Mouse (Mus musculus) MEL (cell line): ENCODE measurements around the gene Lhx3. TPM values are rescaled to one million over a fixed set of nuclear protein-coding genes. Genes with fewer than 3 reads are reported as not detected.

ENCODE experiments used
- DNase-seq: peaks from one replicate; pipeline ENCODE4 v3.0.0; 2011; ENCODE audit warnings: low read depth, low spot score
- H3K27ac ChIP-seq: 2 replicates; pipeline ENCODE4 v1.5.1; 2012; ENCODE audit warnings: low read depth, mild to moderate bottlenecking, control low read depth, low read length, moderate library complexity; ENCODE audit not compliant: control insufficient read depth
- H3K27me3 ChIP-seq, 2 experiments: fragments of 150-350 bp in 1 of 2; sonication (generic) in 1 of 2; 2 replicates each; pipeline ENCODE4 v1.6.1; 2012; ENCODE audit warnings: low read length in 2 of 2, mild to moderate bottlenecking in 2 of 2, improper control_type of control experiment in 1 of 2, moderate library complexity in 1 of 2; ENCODE audit not compliant: insufficient read depth in 2 of 2, control insufficient read depth in 1 of 2
- H3K36me3 ChIP-seq, 2 experiments: 2 replicates each; pipeline ENCODE4 v1.6.1; 2012 to 2014; ENCODE audit warnings: low read length in 2 of 2, improper control_type of control experiment in 1 of 2, inconsistent platforms in 1 of 2, mild to moderate bottlenecking in 1 of 2; ENCODE audit not compliant: insufficient read depth in 2 of 2, control insufficient read depth in 1 of 2
- H3K4me1 ChIP-seq, 2 experiments: fragments of 150-350 bp in 1 of 2; sonication (generic) in 1 of 2; 2 replicates each; pipeline ENCODE4 v1.6.1; 2012; ENCODE audit warnings: low read length in 2 of 2, improper control_type of control experiment in 1 of 2, mild to moderate bottlenecking in 1 of 2; ENCODE audit not compliant: insufficient read depth in 2 of 2, control insufficient read depth in 1 of 2
- H3K4me3 ChIP-seq, 2 experiments: fragments of 150-350 bp in 1 of 2; sonication (generic) in 1 of 2; 2 replicates each; pipeline ENCODE4 v1.5.1; 2012; ENCODE audit warnings: low read depth in 2 of 2, low read length in 2 of 2, mild to moderate bottlenecking in 2 of 2, moderate library complexity in 2 of 2, control low read depth in 1 of 2, improper control_type of control experiment in 1 of 2; ENCODE audit not compliant: control insufficient read depth in 1 of 2, insufficient read depth in 1 of 2
- H3K79me2 ChIP-seq: 2 replicates; pipeline ENCODE4 v1.6.1; 2012; ENCODE audit warnings: mild to moderate bottlenecking, low read length, moderate library complexity; ENCODE audit not compliant: control insufficient read depth, poor library complexity, insufficient read depth
- H3K9ac ChIP-seq: 2 replicates; pipeline ENCODE4 v1.6.1; 2012; ENCODE audit warnings: low read depth, mild to moderate bottlenecking, control low read depth, low read length, moderate library complexity; ENCODE audit not compliant: control insufficient read depth, poor library complexity, severe bottlenecking
- H3K9me3 ChIP-seq: fragments of 150-350 bp; sonication (generic); replicated peaks from 2 replicates; pipeline ENCODE4 v1.6.1; 2012; ENCODE audit warnings: mild to moderate bottlenecking, low read length, improper control_type of control experiment, moderate library complexity; ENCODE audit not compliant: insufficient read depth
- CHD1 ChIP-seq: IDR thresholded peaks from 2 replicates; pipeline ENCODE4 v1.6.1; 2012; ENCODE audit warnings: low read depth, mild to moderate bottlenecking, inconsistent platforms, low read length, improper control_type of control experiment
- CHD2 ChIP-seq: IDR thresholded peaks from 2 replicates; pipeline ENCODE4 v1.6.1; 2011; ENCODE audit warnings: low read length, improper control_type of control experiment
- CTCF ChIP-seq, 3 experiments: IDR thresholded peaks in 2 of 3; conservative IDR thresholded peaks in 1 of 3; 2 replicates each; pipeline ENCODE4 v1.5.1; 2011 to 2012; ENCODE audit warnings: low read length in 3 of 3, low read depth in 2 of 3, mild to moderate bottlenecking in 2 of 3, improper control_type of control experiment in 1 of 3, inconsistent platforms in 1 of 3, mixed read lengths in 1 of 3, moderate library complexity in 1 of 3; ENCODE audit not compliant: control insufficient read depth in 1 of 3, insufficient read depth in 1 of 3, poor library complexity in 1 of 3, severe bottlenecking in 1 of 3
- E2F4 ChIP-seq: IDR thresholded peaks from 2 replicates; pipeline ENCODE4 v1.6.1; 2011; ENCODE audit warnings: low read depth, low read length, improper control_type of control experiment, borderline replicate concordance
- ETS1 ChIP-seq: IDR thresholded peaks from 2 replicates; pipeline ENCODE4 v1.6.1; 2012; ENCODE audit warnings: low read depth, mild to moderate bottlenecking, inconsistent platforms, low read length, improper control_type of control experiment, moderate library complexity
- HCFC1 ChIP-seq: IDR thresholded peaks from 2 replicates; pipeline ENCODE4 v1.6.1; 2012; ENCODE audit warnings: low read depth, mild to moderate bottlenecking, inconsistent platforms, low read length, improper control_type of control experiment, moderate library complexity
- JUND ChIP-seq: IDR thresholded peaks from 2 replicates; pipeline ENCODE4 v1.6.1; 2011; ENCODE audit warnings: low read depth, mild to moderate bottlenecking, improper control_type of control experiment, low read length
- KAT2A ChIP-seq: conservative IDR thresholded peaks from 2 replicates; pipeline ENCODE4 v1.6.1; 2012; ENCODE audit warnings: low read depth, low read length, improper control_type of control experiment, inconsistent platforms
- MAFK ChIP-seq: IDR thresholded peaks from 2 replicates; pipeline ENCODE4 v1.6.1; 2011; ENCODE audit warnings: low read depth, mild to moderate bottlenecking, low read length, improper control_type of control experiment, borderline replicate concordance
- MAX ChIP-seq: IDR thresholded peaks from 2 replicates; pipeline ENCODE4 v1.6.1; 2011; ENCODE audit warnings: low read length, improper control_type of control experiment
- MXI1 ChIP-seq: IDR thresholded peaks from 2 replicates; pipeline ENCODE4 v1.6.1; 2011; ENCODE audit warnings: mild to moderate bottlenecking, low read depth, low read length, improper control_type of control experiment
- MYC ChIP-seq: IDR thresholded peaks from 2 replicates; pipeline ENCODE4 v1.6.1; 2011; ENCODE audit warnings: low read depth, mild to moderate bottlenecking, low read length, improper control_type of control experiment, moderate library complexity
- NELFE ChIP-seq: IDR thresholded peaks from 2 replicates; pipeline ENCODE4 v1.6.1; 2011; ENCODE audit warnings: low read depth, low read length, improper control_type of control experiment
- NRF1 ChIP-seq: IDR thresholded peaks from 2 replicates; pipeline ENCODE4 v1.6.1; 2014; ENCODE audit warnings: low read depth, mild to moderate bottlenecking, inconsistent platforms, low read length, improper control_type of control experiment, moderate library complexity; ENCODE audit not compliant: poor library complexity, insufficient read depth, severe bottlenecking
- POLR2AphosphoS5 ChIP-seq: IDR thresholded peaks from 2 replicates; pipeline ENCODE4 v1.6.1; 2012; ENCODE audit warnings: low read depth, borderline replicate concordance, mild to moderate bottlenecking, inconsistent platforms, low read length, moderate library complexity, mixed read lengths
- RAD21 ChIP-seq: IDR thresholded peaks from 2 replicates; pipeline ENCODE4 v1.6.1; 2011; ENCODE audit warnings: mild to moderate bottlenecking, low read depth, low read length, improper control_type of control experiment
- SIN3A ChIP-seq: IDR thresholded peaks from 2 replicates; pipeline ENCODE4 v1.6.1; 2012; ENCODE audit warnings: low read length, improper control_type of control experiment, inconsistent platforms
- SMC3 ChIP-seq: IDR thresholded peaks from 2 replicates; pipeline ENCODE4 v1.6.1; 2011; ENCODE audit warnings: low read depth, low read length, improper control_type of control experiment
- TBP ChIP-seq: IDR thresholded peaks from 2 replicates; pipeline ENCODE4 v1.8.0; 2011; ENCODE audit warnings: low read depth, low read length, improper control_type of control experiment
- UBTF ChIP-seq: IDR thresholded peaks from 2 replicates; pipeline ENCODE4 v1.6.1; 2012; ENCODE audit warnings: low read depth, mild to moderate bottlenecking, inconsistent platforms, low read length, improper control_type of control experiment, moderate library complexity, borderline replicate concordance; ENCODE audit not compliant: insufficient read depth
- ZC3H11A ChIP-seq: IDR thresholded peaks from 2 replicates; pipeline ENCODE4 v1.6.1; 2012; ENCODE audit warnings: low read depth, mild to moderate bottlenecking, inconsistent platforms, low read length, improper control_type of control experiment
- polyA plus RNA-seq, 2 experiments: library from polyadenylated mRNA; stranded (reverse) in 1 of 2; unstranded in 1 of 2; fragments of >175 nt in 1 of 2; fragments of >200 nt in 1 of 2; gene quantifications; 2 replicates each; pipeline versions ENCODE4 v1.2.1 to v1.2.4; 2012; ENCODE audit warnings: low replicate concordance in 2 of 2, low read depth in 1 of 2; ENCODE audit not compliant: insufficient read length in 2 of 2, insufficient read depth in 1 of 2, missing spikeins in 1 of 2
- total RNA-seq: library from RNA; depleted of rRNA; stranded (reverse); fragments of 300-350 nt; gene quantifications from 2 replicates; pipeline ENCODE4 v1.2.3, GENCODE M21; 2012; rRNA removed

Gene Lhx3
- total and polyA plus RNA-seq, 3 experiments, result not detected

- H3K27ac ChIP-seq, result no peak overlapping the region
- H3K27me3 ChIP-seq, result no peaks in the 10 kb centered on the region
- peaks cover 0 to 2% of the 10 kb centered on the region in 2 experiments; a peak in 1 of 4 replicates for H3K36me3 ChIP-seq
- H3K9ac ChIP-seq, result no peak overlapping the region
- no peaks in the 10 kb centered on the region for H3K79me2 ChIP-seq
- TF ChIP-seq CTCF (IDR thresholded peaks at IDR 0.05 in 2 of 3, conservative IDR thresholded peaks at IDR 0.05 in 1 of 3; ENCODE audit: control insufficient read depth in 1 of 3, insufficient read depth in 1 of 3, low read depth in 2 of 3, low read length in 3 of 3, poor library complexity in 1 of 3, severe bottlenecking in 1 of 3) (peak; percentile 36 to 86 (median 76); a peak in 5 of 6 replicates), NRF1 (no peak), MXI1 (no peak), SIN3A (0 out of 2 replicates have a peak, but pooled peaks have one; percentile 23), ETS1 (no peak), SMC3 (peak; percentile 75), HCFC1 (no peak), RAD21 (peak; percentile 91), ZC3H11A (peak; percentile 60), KAT2A (no peak)
- H3K9me3 ChIP-seq, result no peaks in the 10 kb centered on the region
- DNase-seq, result peak; percentile 80
- H3K4me1 ChIP-seq, result peaks cover 2 to 11% of the 10 kb centered on the region in 2 experiments; a peak in 2 of 4 replicates
- no peak overlapping the region for H3K4me3 ChIP-seq
These were observed 54.2 kb downstream of the Lhx3 start for GRCm38 (mm10) chr2:26153909-26154340.

GRCm38 (mm10) chr2:26153295-26153694, 54.8 kb downstream of the Lhx3 start:
- Histone ChIP-seq H3K27me3 (no peaks in the 10 kb centered on the region), H3K4me1 (peaks cover 2 to 11% of the 10 kb centered on the region in 2 experiments; a peak in 2 of 4 replicates), H3K27ac (no peak overlapping the region), H3K9ac (no peak overlapping the region), H3K9me3 (no peaks in the 10 kb centered on the region), H3K4me3 (no peak overlapping the region), H3K36me3 (peaks cover 0 to 2% of the 10 kb centered on the region in 2 experiments; a peak in 1 of 4 replicates), H3K79me2 (no peaks in the 10 kb centered on the region)
- DNase-seq, result peak; percentile 24
- TF ChIP-seq NELFE (no peak), POLR2AphosphoS5 (no peak), MYC (no peak), TBP (no peak), HCFC1 (no peak), MAFK (no peak), UBTF (no peak), CHD1 (no peak), SIN3A (no peak), CTCF (IDR thresholded peaks at IDR 0.05 in 2 of 3, conservative IDR thresholded peaks at IDR 0.05 in 1 of 3; ENCODE audit: control insufficient read depth in 1 of 3, insufficient read depth in 1 of 3, low read depth in 2 of 3, low read length in 3 of 3, poor library complexity in 1 of 3, severe bottlenecking in 1 of 3) (peak; percentile 38 to 59 (median 47); a peak in 5 of 6 replicates), MAX (no peak), MXI1 (no peak), RAD21 (peak; percentile 20), CHD2 (no peak), JUND (no peak), E2F4 (no peak), SMC3 (peak; percentile 43)

Other genes starting within 250 kb of the Lhx3 start
- 19.5 and 24.2 TPM in 2 replicates for gene Camsap1, start 225.0 kb downstream of the Lhx3 start, total RNA-seq
- 10 to 100 TPM; 25.8 to 30.2 TPM for gene Camsap1, start 225.0 kb downstream of the Lhx3 start, polyA plus RNA-seq
- gene Ubac1, start 186.5 kb downstream of the Lhx3 start, total RNA-seq, result 74.2 and 79.1 TPM in 2 replicates
- 10 to 100 TPM in 1 of 2 experiments, not detected in 1; 88.5 TPM for gene Ubac1, start 186.5 kb downstream of the Lhx3 start, polyA plus RNA-seq
- 0.03 and 0.19 TPM in 2 replicates for gene Nacc2, start 85.1 kb downstream of the Lhx3 start, total RNA-seq
- gene Nacc2, start 85.1 kb downstream of the Lhx3 start, polyA plus RNA-seq, result 1 to 10 TPM in 1 of 2 experiments, not detected in 1; 1.7 TPM
- 13.4 and 17.0 TPM in 2 replicates for gene Qsox2, start 29.2 kb upstream of the Lhx3 start, total RNA-seq
- gene Qsox2, start 29.2 kb upstream of the Lhx3 start, polyA plus RNA-seq, result 10 to 100 TPM in 1 of 2 experiments, not detected in 1; 12.1 TPM
- not detected in 2 replicates for gene Ccdc187, start 86.3 kb upstream of the Lhx3 start, total RNA-seq
- not detected for gene Ccdc187, start 86.3 kb upstream of the Lhx3 start, polyA plus RNA-seq
- 1.4 and 1.7 TPM in 2 replicates for gene Gpsm1, start 107.2 kb upstream of the Lhx3 start, total RNA-seq
- 1 to 10 TPM in 1 of 2 experiments, not detected in 1; 6.9 TPM for gene Gpsm1, start 107.2 kb upstream of the Lhx3 start, polyA plus RNA-seq
- gene Dnlz, start 143.8 kb upstream of the Lhx3 start, total RNA-seq, result 17.4 and 21.8 TPM in 2 replicates
- gene Dnlz, start 143.8 kb upstream of the Lhx3 start, polyA plus RNA-seq, result 10 to 100 TPM in 1 of 2 experiments, not detected in 1; 27.7 TPM
- gene Card9, start 152.6 kb upstream of the Lhx3 start, total RNA-seq, result 0.16 and 0.35 TPM in 2 replicates
- under 1 TPM in 1 of 2 experiments, not detected in 1; 0.72 TPM for gene Card9, start 152.6 kb upstream of the Lhx3 start, polyA plus RNA-seq
- 40.3 and 49.3 TPM in 2 replicates for gene Snapc4, start 172.4 kb upstream of the Lhx3 start, total RNA-seq
- 10 to 100 TPM in 1 of 2 experiments, not detected in 1; 57.6 TPM for gene Snapc4, start 172.4 kb upstream of the Lhx3 start, polyA plus RNA-seq
- 51.7 and 63.6 TPM in 2 replicates for gene Entr1, start 181.0 kb upstream of the Lhx3 start, total RNA-seq
- 10 to 100 TPM in 1 of 2 experiments, not detected in 1; 71.1 TPM for gene Entr1, start 181.0 kb upstream of the Lhx3 start, polyA plus RNA-seq
- 87.6 and 96.5 TPM in 2 replicates for gene Pmpca, start 181.1 kb upstream of the Lhx3 start, total RNA-seq
- gene Pmpca, start 181.1 kb upstream of the Lhx3 start, polyA plus RNA-seq, result 100 to 1,000 TPM in 1 of 2 experiments, 10 to 100 TPM in 1; 46.4 to 166 TPM
- gene Inpp5e, start 200.9 kb upstream of the Lhx3 start, total RNA-seq, result 9.6 and 11.2 TPM in 2 replicates
- 10 to 100 TPM in 1 of 2 experiments, not detected in 1; 17.5 TPM for gene Inpp5e, start 200.9 kb upstream of the Lhx3 start, polyA plus RNA-seq
- 20.3 and 21.4 TPM in 2 replicates for gene Sec16a, start 236.9 kb upstream of the Lhx3 start, total RNA-seq
- gene Sec16a, start 236.9 kb upstream of the Lhx3 start, polyA plus RNA-seq, result 10 to 100 TPM in 1 of 2 experiments, not detected in 1; 38.0 TPM